Mouse (Mus musculus): ENCODE results near the gene Zfyve27. TPM values are rescaled to one million over a fixed set of nuclear protein-coding genes. Genes with fewer than 3 reads are reported as not detected.

The Zfyve27 gene
- total RNA-seq, 2 experiments from 2014 or later = 26.4 to 34.6 TPM

DNA sequence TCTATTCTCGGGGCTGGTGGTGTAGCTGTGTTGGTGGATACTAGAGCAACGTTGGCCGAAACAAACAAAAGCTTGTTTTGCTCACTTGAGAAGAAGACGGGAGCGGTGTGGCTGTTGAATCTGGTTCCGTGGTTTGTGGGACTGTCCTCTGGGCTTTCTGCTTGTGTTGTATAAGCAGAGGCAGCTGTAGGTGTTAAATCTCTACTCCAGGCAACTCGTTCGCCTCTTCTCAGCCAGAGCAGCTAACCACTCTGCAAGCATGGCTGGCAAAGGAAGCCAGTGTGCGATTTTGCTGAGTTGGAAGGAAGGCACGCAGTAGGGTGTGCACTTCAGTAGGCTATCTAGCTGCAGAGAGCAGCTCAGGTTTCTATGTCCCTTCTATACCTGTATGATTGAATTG lies 62.7 kb downstream of the Zfyve27 start:
- no peak for ATAC-seq (replicated peaks; ENCODE audit: poor library complexity, severe bottlenecking)

DNA sequence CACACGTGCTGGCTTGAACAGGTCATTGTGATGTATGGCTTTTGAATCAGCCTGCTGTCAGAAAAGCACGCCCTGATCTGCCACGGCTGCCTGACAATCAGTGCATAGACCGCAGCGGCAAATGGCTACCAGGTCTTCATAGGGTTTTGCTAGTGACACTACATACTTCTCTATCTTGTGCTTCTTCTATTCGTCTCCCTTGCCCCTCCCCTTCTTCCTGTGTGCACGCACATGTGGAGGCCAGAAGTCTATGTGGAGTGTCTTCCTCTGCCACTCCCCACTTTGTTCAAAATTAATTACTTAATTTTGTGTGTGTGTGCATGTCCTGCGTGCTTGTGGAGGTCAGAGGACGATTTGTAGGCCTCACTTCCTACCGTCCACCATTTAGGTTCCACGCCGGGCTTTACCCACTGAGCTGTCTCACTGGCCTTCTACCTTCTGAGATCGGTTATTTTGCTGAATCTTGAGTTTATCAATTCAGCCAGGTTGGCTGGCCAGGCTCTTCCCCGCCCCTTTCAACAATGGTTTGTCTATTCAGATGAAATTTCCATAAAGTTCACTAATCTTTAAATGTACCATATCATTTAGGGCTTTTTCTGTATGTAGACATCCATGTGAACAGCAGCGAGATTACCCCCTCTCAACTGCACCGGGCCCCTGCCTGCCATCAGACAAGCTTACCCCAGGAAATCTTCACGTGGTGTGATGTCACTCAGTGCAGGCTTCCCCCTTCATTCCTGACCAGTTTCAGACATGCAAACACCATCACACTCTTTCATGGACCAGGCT lies 65.9 kb downstream of the Zfyve27 start:
- no peak for ATAC-seq (replicated peaks; ENCODE audit: poor library complexity, severe bottlenecking)

- ATAC-seq (replicated peaks; ENCODE audit: poor library complexity, severe bottlenecking) = no peak
Measured at GRCm38 (mm10) chr19:42230288-42230568, 66.5 kb downstream of the Zfyve27 start.

GRCm38 (mm10) chr19:42230986-42231385 lies 67.2 kb downstream of the Zfyve27 start:
- no peak for ATAC-seq (replicated peaks; ENCODE audit: poor library complexity, severe bottlenecking)

- ATAC-seq (replicated peaks; ENCODE audit: poor library complexity, severe bottlenecking) = no peak
Measured at GRCm38 (mm10) chr19:42237602-42238340, 74.0 kb downstream of the Zfyve27 start.

DNA sequence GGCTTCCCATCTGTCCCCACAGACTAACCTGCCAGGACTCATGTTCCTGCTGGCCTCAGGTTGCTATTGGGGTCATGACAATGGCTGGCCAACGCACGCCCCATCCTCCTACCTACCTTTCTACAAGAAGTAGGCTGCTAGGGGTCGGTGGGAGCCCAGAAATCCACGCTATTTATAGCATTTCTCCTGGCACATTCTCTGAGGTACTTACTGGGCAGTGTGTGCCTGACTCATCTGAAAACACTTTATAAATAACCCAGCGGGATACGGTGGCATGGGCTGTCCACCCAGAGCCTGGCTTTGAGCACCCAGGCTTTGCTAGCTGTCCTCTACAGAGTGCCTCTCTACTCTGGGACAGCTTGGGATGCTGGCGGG lies 74.6 kb downstream of the Zfyve27 start:
- no peak for ATAC-seq (replicated peaks; ENCODE audit: poor library complexity, severe bottlenecking)

DNA sequence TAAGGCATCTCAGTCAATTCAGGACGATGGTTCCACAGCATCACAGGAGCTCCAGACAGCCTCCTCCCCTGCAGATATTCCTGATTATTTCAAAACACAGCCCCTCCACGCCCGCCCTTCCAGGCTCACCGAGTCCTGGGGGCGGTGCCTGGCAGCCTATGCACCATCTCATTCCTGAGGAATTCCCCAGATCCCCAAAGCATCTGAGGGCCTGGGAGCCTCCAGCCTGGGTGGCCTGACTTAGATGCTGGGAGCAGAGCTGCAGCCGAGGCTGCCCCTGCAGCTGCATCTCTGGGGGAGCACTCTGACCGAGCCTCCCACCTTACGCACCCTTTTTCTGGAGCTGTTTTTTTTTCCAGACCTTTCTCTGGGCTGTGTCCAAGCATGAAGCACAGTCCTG lies 77.1 kb downstream of the Zfyve27 start:
- no peak for ATAC-seq (replicated peaks; ENCODE audit: poor library complexity, severe bottlenecking)

GRCm38 (mm10) chr19:42243401-42243800 lies 79.7 kb downstream of the Zfyve27 start:
- no peak for ATAC-seq (replicated peaks; ENCODE audit: poor library complexity, severe bottlenecking)

Other genes starting within 250 kb of the Zfyve27 start
- 62.5 and 87.5 TPM in 2 replicates for gene Exosc1, start 230.5 kb upstream of the Zfyve27 start, total RNA-seq (2014; fragmentation: Nextera tagmentation)
- gene Exosc1, start 230.5 kb upstream of the Zfyve27 start, total RNA-seq (2017) = 69.5 and 82.4 TPM in 2 replicates
- 77.4 and 78.5 TPM in 2 replicates for gene Zdhhc16, start 230.5 kb upstream of the Zfyve27 start, total RNA-seq (2014; fragmentation: Nextera tagmentation)
- gene Zdhhc16, start 230.5 kb upstream of the Zfyve27 start, total RNA-seq (2017) = 42.4 and 47.2 TPM in 2 replicates
- gene Mms19, start 182.8 kb upstream of the Zfyve27 start, total RNA-seq (2014; fragmentation: Nextera tagmentation) = 56.9 and 59.4 TPM in 2 replicates
- gene Mms19, start 182.8 kb upstream of the Zfyve27 start, total RNA-seq (2017) = 36.2 and 37.4 TPM in 2 replicates
- 25.4 and 38.5 TPM in 2 replicates for gene Ubtd1, start 182.2 kb upstream of the Zfyve27 start, total RNA-seq (2014; fragmentation: Nextera tagmentation)
- 6.4 and 9.5 TPM in 2 replicates for gene Ubtd1, start 182.2 kb upstream of the Zfyve27 start, total RNA-seq (2017)
- not detected in 2 replicates for gene Ankrd2, start 128.0 kb upstream of the Zfyve27 start, total RNA-seq (2014; fragmentation: Nextera tagmentation)
- gene Ankrd2, start 128.0 kb upstream of the Zfyve27 start, total RNA-seq (2017) = not detected in 2 replicates
- not detected in 2 replicates for gene Hoga1, start 118.3 kb upstream of the Zfyve27 start, total RNA-seq (2014; fragmentation: Nextera tagmentation)
- gene Hoga1, start 118.3 kb upstream of the Zfyve27 start, total RNA-seq (2017) = not detected in 2 replicates
- not detected in 2 replicates for gene 4933411K16Rik, start 111.7 kb upstream of the Zfyve27 start, total RNA-seq (2014; fragmentation: Nextera tagmentation)
- not detected in 2 replicates for gene 4933411K16Rik, start 111.7 kb upstream of the Zfyve27 start, total RNA-seq (2017)
- gene Morn4, start 77.6 kb upstream of the Zfyve27 start, total RNA-seq (2014; fragmentation: Nextera tagmentation) = 1.5 and 2.5 TPM in 2 replicates
- 0.09 and 0.72 TPM in 2 replicates for gene Morn4, start 77.6 kb upstream of the Zfyve27 start, total RNA-seq (2017)
- 19.1 and 21.9 TPM in 2 replicates for gene Pi4k2a, start 73.5 kb upstream of the Zfyve27 start, total RNA-seq (2014; fragmentation: Nextera tagmentation)
- gene Pi4k2a, start 73.5 kb upstream of the Zfyve27 start, total RNA-seq (2017) = 6.7 and 7.1 TPM in 2 replicates
- gene Avpi1, start 34.9 kb upstream of the Zfyve27 start, total RNA-seq (2014; fragmentation: Nextera tagmentation) = 9.9 and 12.0 TPM in 2 replicates
- 4.5 and 10.7 TPM in 2 replicates for gene Avpi1, start 34.9 kb upstream of the Zfyve27 start, total RNA-seq (2017)
- gene Marveld1, start 16.6 kb upstream of the Zfyve27 start, total RNA-seq (2014; fragmentation: Nextera tagmentation) = 15.1 and 19.7 TPM in 2 replicates
- 13.2 and 13.9 TPM in 2 replicates for gene Marveld1, start 16.6 kb upstream of the Zfyve27 start, total RNA-seq (2017)
- gene Sfrp5, start 38.3 kb downstream of the Zfyve27 start, total RNA-seq (2014; fragmentation: Nextera tagmentation) = not detected in 2 replicates
- gene Sfrp5, start 38.3 kb downstream of the Zfyve27 start, total RNA-seq (2017) = not detected in 2 replicates
- not detected in 2 replicates for gene Golga7b, start 83.6 kb downstream of the Zfyve27 start, total RNA-seq (2014; fragmentation: Nextera tagmentation)
- gene Golga7b, start 83.6 kb downstream of the Zfyve27 start, total RNA-seq (2017) = not detected in 2 replicates

Data from granulocyte monocyte progenitor cell, adult 5-6 weeks (primary cell).